Mouse (Mus musculus) lung, postnatal 0 days (tissue): Measurements from ENCODE around the gene Dnah5. TPM values are rescaled to one million over a fixed set of nuclear protein-coding genes. Genes with fewer than 3 reads are reported as not detected.

Experiments
- ATAC-seq: fragments of 200-750 bp; cut with Nextera tagmentation; 2 replicates; pipeline ENCODE4 v1.8.0; 2017; ENCODE audit warnings: moderate library complexity
- DNase-seq: peaks from one replicate; pipeline ENCODE4 v3.0.0-alpha.2; 2016; ENCODE audit warnings: low spot score
- H3K27ac ChIP-seq: fragments of 300-500 bp; sonication (generic); 2 replicates; pipeline ENCODE4 v1.5.1; 2014; ENCODE audit warnings: antibody characterized with exemption, mild to moderate bottlenecking, low read length, mixed read lengths
- H3K27me3 ChIP-seq: fragments of 300-500 bp; sonication (generic); replicated peaks from 2 replicates; pipeline ENCODE4 v1.6.1; 2014; ENCODE audit warnings: low read length, mixed read lengths; ENCODE audit not compliant: insufficient read depth
- H3K36me3 ChIP-seq: fragments of 300-500 bp; sonication (generic); 2 replicates; pipeline ENCODE4 v1.6.1; 2014; ENCODE audit warnings: low read length, mixed read lengths; ENCODE audit not compliant: insufficient read depth
- H3K4me1 ChIP-seq: fragments of 300-500 bp; sonication (generic); 2 replicates; pipeline ENCODE4 v1.6.1; 2014; ENCODE audit warnings: antibody characterized with exemption, low read depth, low read length, mixed read lengths; ENCODE audit not compliant: insufficient read depth
- H3K4me2 ChIP-seq: fragments of 300-500 bp; sonication (generic); replicated peaks from 2 replicates; pipeline ENCODE4 v1.6.1; 2014; ENCODE audit warnings: low read depth, mild to moderate bottlenecking, low read length, moderate library complexity, mixed read lengths
- H3K4me3 ChIP-seq: fragments of 300-500 bp; sonication (generic); 2 replicates; pipeline ENCODE4 v1.5.1; 2014; ENCODE audit warnings: low read depth, low read length
- H3K9ac ChIP-seq: fragments of 300-500 bp; sonication (generic); replicated peaks from 2 replicates; pipeline ENCODE4 v1.6.1; 2014; ENCODE audit warnings: low read depth, mild to moderate bottlenecking
- H3K9me3 ChIP-seq: fragments of 300-500 bp; sonication (generic); 2 replicates; pipeline ENCODE4 v1.6.1; 2016; ENCODE audit warnings: low read length, mixed read lengths
- CTCF ChIP-seq: IDR thresholded peaks from 2 replicates; pipeline ENCODE4 v1.5.1; 2016; ENCODE audit warnings: antibody characterized with exemption, mild to moderate bottlenecking
- EP300 ChIP-seq: IDR thresholded peaks from 2 replicates; pipeline ENCODE4 v1.6.1; 2016; ENCODE audit warnings: antibody characterized with exemption, mild to moderate bottlenecking, control low read depth
- WGBS: fragments of 180-500 bp; shearing (Covaris S2); extraction: QIAGEN DNeasy Blood & Tissue Kit; methylation state at CpG from one replicate; pipeline ENCODE4 v1.1.7; 2014; 5-methylcytosine and 5-hydroxymethylcytosine counted together
- polyA plus RNA-seq: library from polyadenylated mRNA; unstranded; fragments of >200 nt; fragmentation: Nextera tagmentation; extraction: Ambion mirVana; gene quantifications from 2 replicates; pipeline ENCODE4 v1.2.1, GENCODE M21; 2015

The Dnah5 gene
- polyA plus RNA-seq, 1 experiment from 2014 or later = 1.1 TPM

DNA sequence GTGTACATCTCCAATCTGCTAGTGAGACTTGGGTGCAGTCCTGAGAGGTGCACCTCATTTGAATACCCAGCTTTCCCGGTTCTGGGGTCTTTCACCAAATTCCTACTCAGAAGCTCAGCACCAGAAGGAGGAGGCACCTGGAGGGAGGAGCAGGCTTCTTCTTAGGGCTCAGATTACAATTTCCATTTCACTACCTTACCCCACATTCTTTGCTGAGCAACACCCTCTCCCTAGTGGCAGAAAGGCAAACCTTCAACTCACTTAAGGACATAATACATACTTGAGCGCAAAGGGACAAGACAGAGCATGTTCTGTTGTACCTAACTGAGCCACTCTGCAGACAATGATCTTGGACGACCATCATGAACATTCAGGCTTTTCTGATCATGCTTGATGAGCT, 23.8 kb downstream of the Dnah5 start:
- H3K27me3 ChIP-seq = no peaks in the 10 kb centered on the region
- no peaks in the 10 kb centered on the region for H3K36me3 ChIP-seq
- H3K9me3 ChIP-seq = no peaks in the 10 kb centered on the region
- TF ChIP-seq EP300 (no peak), CTCF (no peak; the same call in 1 of the 2 replicates)
- DNase-seq (no peak), ATAC-seq (no peak)
- no peak overlapping the region for H3K4me3 ChIP-seq
- no peak overlapping the region for H3K27ac ChIP-seq
- WGBS = 39% methylated on average over 3 of the region's 3 CpGs
- H3K9ac ChIP-seq = no peak overlapping the region
- no peaks in the 10 kb centered on the region for H3K4me1 ChIP-seq
- no peak overlapping the region for H3K4me2 ChIP-seq

DNA sequence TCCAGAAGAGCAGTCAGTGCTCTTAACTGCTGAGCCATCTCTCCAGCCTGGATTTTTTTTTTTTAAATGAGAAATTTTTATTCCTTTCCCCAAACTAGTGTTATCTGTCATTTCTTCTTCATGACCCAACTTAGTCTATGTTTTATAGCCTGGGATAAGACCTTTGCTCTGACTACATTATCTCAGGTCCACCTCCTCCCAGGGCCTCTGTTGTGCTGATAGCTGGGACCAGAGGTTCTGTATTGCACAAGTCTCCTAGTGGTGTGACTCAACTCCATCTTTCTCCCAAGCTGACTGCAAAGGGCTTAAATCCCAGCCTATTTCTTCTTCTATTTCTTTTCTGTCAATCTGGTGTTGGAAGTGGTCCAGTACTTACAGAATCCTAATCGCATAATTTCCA, 56.7 kb downstream of the Dnah5 start:
- Histone ChIP-seq H3K9me3 (no peaks in the 10 kb centered on the region), H3K4me2 (no peak overlapping the region), H3K9ac (no peak overlapping the region), H3K27ac (no peak overlapping the region), H3K4me1 (no peaks in the 10 kb centered on the region), H3K27me3 (no peaks in the 10 kb centered on the region), H3K36me3 (no peaks in the 10 kb centered on the region), H3K4me3 (no peak overlapping the region)
- no peak for ATAC-seq
- DNase-seq = no peak
- TF ChIP-seq CTCF (no peak), EP300 (no peak)
- 83% methylated on average over 1 of the region's 1 CpGs for WGBS

DNA sequence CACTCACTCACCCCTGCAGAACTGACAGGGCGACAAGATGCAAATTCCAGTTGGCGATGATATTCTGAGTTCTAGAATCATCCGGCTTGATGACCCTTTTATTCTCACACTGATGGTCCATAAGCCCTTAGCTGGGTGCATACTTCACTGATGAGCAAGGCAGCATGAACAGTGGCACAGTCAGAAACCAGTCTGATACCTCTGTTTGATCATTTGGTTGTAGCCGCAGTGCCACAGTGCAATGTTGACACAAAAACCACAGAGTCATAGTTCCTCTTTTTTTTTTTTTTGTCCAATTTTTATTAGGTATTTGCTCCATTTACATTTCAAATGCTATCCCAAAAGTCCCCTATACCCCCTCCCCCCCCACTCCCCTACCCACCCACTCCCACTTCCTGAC, 95.9 kb downstream of the Dnah5 start:
- Histone ChIP-seq H3K4me3 (no peak overlapping the region), H3K4me1 (no peaks in the 10 kb centered on the region), H3K36me3 (no peaks in the 10 kb centered on the region), H3K27me3 (no peaks in the 10 kb centered on the region), H3K4me2 (no peak overlapping the region), H3K27ac (no peak overlapping the region), H3K9me3 (no peaks in the 10 kb centered on the region), H3K9ac (no peak overlapping the region)
- ATAC-seq = no peak
- no peak for DNase-seq
- no peak for TF ChIP-seq CTCF
- no peak for TF ChIP-seq EP300
- WGBS = 79% methylated on average over 4 of the region's 4 CpGs

DNA sequence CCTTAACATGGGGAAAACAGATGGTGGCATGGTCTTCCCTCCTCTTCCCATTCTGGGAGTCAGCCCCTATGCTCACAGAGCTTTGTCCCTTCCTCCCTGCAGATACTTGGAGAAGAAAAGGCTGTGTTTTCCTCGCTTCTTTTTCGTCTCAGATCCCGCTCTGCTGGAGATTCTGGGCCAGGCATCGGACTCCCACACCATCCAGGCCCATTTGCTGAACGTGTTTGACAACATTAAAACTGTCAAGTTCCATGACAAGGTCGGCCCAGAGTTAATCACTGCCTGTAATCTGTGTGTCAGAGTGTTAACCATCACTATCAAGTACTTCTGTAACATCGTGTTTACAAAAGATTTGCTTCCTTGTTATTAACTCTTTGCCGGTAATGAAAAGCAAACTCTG, 103.6 kb downstream of the Dnah5 start:
- Histone ChIP-seq H3K36me3 (no peaks in the 10 kb centered on the region), H3K4me1 (no peaks in the 10 kb centered on the region), H3K27ac (no peak overlapping the region), H3K9ac (no peak overlapping the region), H3K27me3 (no peaks in the 10 kb centered on the region), H3K4me3 (no peak overlapping the region), H3K9me3 (no peaks in the 10 kb centered on the region), H3K4me2 (no peak overlapping the region)
- no peak for DNase-seq
- WGBS = 25% methylated on average over 8 of the region's 8 CpGs
- ATAC-seq = no peak
- TF ChIP-seq EP300 (no peak), CTCF (no peak)

DNA sequence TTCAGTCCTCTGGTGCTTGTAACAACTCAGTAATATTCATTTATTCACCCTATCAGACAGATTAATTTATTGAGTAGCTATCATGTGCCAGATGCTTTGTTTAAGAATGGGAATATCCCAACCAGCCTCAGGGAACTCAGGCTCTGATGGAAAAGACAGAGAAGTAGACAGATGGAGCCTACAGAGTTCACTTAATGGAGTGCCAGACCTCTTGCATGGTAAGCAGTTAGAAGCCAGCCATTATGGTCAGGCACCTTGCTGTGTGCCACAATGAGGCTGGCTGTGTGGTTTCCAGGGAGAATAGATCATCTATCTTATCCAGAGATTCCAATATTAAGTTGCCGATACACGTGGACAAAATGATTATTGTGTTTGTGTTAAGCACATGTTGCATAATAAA, 104.3 kb downstream of the Dnah5 start:
- ATAC-seq (no peak), DNase-seq (no peak)
- H3K36me3 ChIP-seq = no peaks in the 10 kb centered on the region
- H3K27ac ChIP-seq = no peak overlapping the region
- no peak overlapping the region for H3K4me2 ChIP-seq
- no peaks in the 10 kb centered on the region for H3K4me1 ChIP-seq
- H3K4me3 ChIP-seq = no peak overlapping the region
- WGBS = 80% methylated on average over 2 of the region's 2 CpGs
- H3K27me3 ChIP-seq = no peaks in the 10 kb centered on the region
- H3K9me3 ChIP-seq = no peaks in the 10 kb centered on the region
- no peak for TF ChIP-seq CTCF
- no peak for TF ChIP-seq EP300
- no peak overlapping the region for H3K9ac ChIP-seq

DNA sequence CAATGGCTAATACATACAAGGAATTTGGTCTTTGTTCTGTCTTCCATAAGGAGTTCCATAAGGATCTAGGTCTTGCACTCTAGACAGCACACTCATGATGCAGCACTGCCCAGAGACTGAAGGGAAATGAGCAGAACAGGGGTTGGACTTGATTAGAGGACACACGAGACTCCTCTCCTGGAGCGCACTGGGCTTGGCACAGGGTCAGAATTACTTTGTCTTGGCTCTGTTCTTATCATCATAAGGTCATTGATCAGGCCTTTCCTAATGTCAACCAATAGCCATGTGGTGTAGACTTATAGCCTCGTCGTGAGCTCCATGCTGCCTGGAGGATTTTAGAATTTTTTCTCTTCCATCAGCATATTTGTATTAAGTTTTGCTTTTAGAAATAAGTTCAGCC, 107.0 kb downstream of the Dnah5 start:
- Histone ChIP-seq H3K4me3 (no peak overlapping the region), H3K27ac (no peak overlapping the region), H3K4me2 (no peak overlapping the region), H3K9ac (no peak overlapping the region), H3K27me3 (no peaks in the 10 kb centered on the region), H3K9me3 (no peaks in the 10 kb centered on the region), H3K4me1 (no peaks in the 10 kb centered on the region), H3K36me3 (no peaks in the 10 kb centered on the region)
- no peak for ATAC-seq
- TF ChIP-seq CTCF = no peak
- no peak for TF ChIP-seq EP300
- WGBS = 53% methylated on average over 4 of the region's 4 CpGs
- DNase-seq = no peak

DNA sequence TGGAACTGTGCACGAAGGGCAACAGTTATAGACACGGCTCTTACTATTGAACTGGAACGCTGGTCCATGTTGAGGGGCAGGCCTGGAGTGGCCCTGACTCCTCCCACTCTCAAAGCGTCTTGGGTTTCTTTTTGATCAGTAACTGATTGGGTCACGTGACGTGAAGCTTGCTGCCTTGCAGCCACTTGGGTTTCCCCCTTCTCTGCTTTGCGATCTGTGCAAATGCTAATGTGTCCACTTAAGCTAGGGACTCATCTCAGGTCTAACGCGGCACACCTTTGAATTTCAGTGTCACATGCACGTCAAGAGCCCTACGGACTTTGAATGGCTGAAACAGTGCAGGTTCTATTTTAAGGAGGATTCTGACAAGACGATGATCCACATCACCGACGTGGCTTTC, 109.9 kb downstream of the Dnah5 start:
- Histone ChIP-seq H3K9me3 (no peaks in the 10 kb centered on the region), H3K4me3 (no peak overlapping the region), H3K4me1 (no peaks in the 10 kb centered on the region), H3K27ac (no peak overlapping the region), H3K36me3 (no peaks in the 10 kb centered on the region), H3K9ac (no peak overlapping the region), H3K4me2 (no peak overlapping the region), H3K27me3 (no peaks in the 10 kb centered on the region)
- 63% methylated on average over 14 of the region's 14 CpGs for WGBS
- ATAC-seq (no peak), DNase-seq (no peak)
- TF ChIP-seq EP300 (no peak), CTCF (no peak)
